Mouse (Mus musculus) cerebellum, adult 11 months (tissue): Measurements from ENCODE around the gene Rap2b.

Experiments used
- DNase-seq: peaks from one replicate; pipeline ENCODE4 v3.0.0; 2022

Gene Rap2b

GRCm38 (mm10) chr3:61391564-61391963 lies 30.1 kb downstream of the Rap2b start:
- no peak for DNase-seq

- DNase-seq: no peak
Measured at GRCm38 (mm10) chr3:61392881-61393280, 31.4 kb downstream of the Rap2b start.

DNA sequence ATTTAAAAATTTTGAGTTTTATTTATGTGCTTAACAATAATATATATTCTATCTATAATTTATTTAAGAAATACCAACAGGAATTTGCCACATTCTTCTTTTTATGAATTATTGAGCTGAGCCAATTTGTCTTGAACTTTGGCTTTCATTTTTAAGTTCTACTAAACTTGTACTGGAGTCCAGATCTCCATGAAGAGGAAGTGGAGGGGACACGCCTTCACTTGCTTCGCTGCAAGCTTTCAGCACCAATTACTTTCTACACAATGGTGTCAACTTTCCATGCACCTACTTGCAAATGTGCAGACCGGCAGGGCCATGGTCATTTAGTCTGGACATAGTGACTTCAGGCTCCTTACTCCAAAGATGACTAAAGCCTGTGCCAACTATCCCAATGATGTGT lies 32.1 kb downstream of the Rap2b start:
- no peak for DNase-seq

- no peak for DNase-seq
Measured at GRCm38 (mm10) chr3:61395382-61395781, 33.9 kb downstream of the Rap2b start.

DNA sequence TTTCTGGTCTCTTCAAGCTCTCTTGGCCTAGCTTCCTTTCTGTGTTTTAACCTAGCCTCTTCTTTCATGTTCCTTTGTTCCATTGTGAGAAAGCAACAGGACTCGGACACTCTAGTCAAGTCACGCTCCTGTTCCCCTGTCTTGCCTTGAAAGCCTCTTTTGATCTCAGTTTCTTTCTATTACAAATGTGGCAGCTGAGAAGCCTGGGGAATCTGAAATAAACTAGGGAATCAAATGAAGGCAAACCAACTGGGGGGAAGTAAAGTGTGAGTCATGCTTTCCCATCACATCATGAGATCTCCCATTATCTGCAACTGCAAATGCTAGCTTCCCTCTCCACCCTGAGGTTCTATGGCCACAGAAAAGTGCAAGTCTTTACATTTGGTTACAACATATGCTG lies 35.3 kb downstream of the Rap2b start:
- DNase-seq: no peak

DNA sequence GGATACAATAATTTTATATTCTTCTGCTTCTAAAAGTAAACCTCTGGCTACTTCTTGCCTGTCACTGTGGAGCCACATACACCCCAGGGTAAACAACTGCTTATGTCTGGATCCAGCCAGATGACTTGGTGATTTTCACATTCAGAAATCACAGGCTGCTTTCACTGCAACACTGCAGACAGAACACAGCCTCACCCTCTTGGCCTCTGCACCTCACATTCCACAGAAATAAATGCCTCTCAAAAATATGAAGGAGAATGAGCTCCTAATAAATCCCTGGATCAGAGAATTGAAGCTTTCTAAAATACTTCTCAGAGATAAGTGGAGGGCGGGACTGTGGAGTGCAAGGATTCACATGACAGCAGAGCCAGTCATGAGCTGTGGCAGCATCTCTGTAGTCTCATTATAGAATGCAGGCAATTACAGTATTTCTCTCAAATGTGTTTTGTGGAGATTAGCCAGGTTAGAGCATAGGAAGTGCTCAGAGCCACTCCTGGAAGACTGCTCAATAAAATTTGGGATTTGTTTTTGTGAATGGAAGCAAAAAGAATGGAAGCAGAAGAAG lies 39.5 kb downstream of the Rap2b start:
- no peak for DNase-seq

- DNase-seq: no peak
Measured at GRCm38 (mm10) chr3:61406921-61407320, 45.5 kb downstream of the Rap2b start.

GRCm38 (mm10) chr3:61409683-61410082 lies 48.2 kb downstream of the Rap2b start:
- DNase-seq: no peak

GRCm38 (mm10) chr3:61415883-61416282 lies 54.4 kb downstream of the Rap2b start:
- no peak for DNase-seq
